24 mouse cellular contexts compared by ENCODE assay signal in the genomic region with DNA sequence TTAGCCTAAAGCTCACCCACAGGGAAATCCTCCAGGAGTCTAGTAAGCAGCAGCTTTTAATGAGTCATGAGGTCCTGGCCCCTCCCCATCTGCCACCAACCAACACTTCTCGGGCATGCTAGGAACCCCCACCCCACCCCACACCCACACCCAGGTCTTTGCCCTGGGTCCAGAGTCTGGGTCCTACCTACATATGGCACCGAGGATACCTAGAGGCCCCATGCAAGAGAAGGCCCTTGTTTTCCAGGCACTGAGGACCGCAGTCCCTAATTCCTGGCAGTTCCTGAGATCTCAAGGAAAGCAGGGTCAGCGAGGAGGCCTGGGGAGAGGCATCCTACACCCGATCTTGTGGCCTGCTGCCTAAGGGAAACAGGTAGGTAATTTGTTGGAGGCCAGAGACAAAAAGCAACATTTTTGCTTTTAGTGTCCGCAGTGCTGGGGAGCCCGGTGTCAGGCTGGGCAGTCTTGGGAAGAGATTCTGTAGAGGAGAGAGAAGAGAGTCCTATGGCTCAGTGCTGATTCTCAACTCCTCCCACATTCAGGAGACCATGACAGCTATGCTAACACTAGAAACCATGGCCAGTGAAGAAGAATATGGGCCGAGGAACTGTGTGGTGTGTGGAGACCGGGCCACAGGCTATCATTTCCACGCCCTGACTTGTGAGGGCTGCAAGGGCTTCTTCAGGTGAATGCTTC. TPM values are rescaled to one million over a fixed set of nuclear protein-coding genes. Genes with fewer than 3 reads are reported as not detected.
DNase-seq lines count a peak whose midpoint lies in the region; ATAC-seq lines count a peak whose summit lies in the region.
"Had no signal": no experiment of that assay in that cellular context is flagged by ENCODE, and none has a peak within 500 bp of the region (broad histone marks: within the 10 kb centered on the region; RNA-seq: fewer than 3 reads in every experiment).

A gene (plus strand): TSS at position 170 of the 696 bp plus-strand sequence.

- H3K4me1 ChIP-seq in forebrain, embryonic 12.5 days: 0 out of 2 replicates have a peak, but pooled peaks cover 2% of the 10 kb centered on the region
- H3K4me1 ChIP-seq in forebrain, embryonic 11.5 days (replicated peaks; ENCODE audit: control insufficient read depth, insufficient read depth, low read length): no peaks in the 10 kb centered on the region
- H3K4me1 ChIP-seq in kidney, embryonic 15.5 days: peaks cover 4% of the 10 kb centered on the region
- H3K4me1 ChIP-seq in intestine, embryonic 15.5 days (replicated peaks): 0 out of 2 replicates have a peak, but pooled peaks cover 2% of the 10 kb centered on the region
- H3K4me1 ChIP-seq in stomach, embryonic 16.5 days (ENCODE audit: control insufficient read depth, insufficient read depth, low read length): no peaks in the 10 kb centered on the region
- H3K4me1 ChIP-seq: embryonic facial prominence, embryonic 12.5 days; forebrain, embryonic 13.5 days; hindbrain, embryonic 12.5 days; limb, embryonic 12.5 days had no signal

- DNase-seq in forebrain, embryonic 11.5 days (ENCODE audit: low spot score): no peak
- peak; percentile 28 to 62 for DNase-seq in kidney, postnatal 4 days
- no peak for DNase-seq in gastrocnemius, postnatal 36 days
- DNase-seq: cerebellum, adult 11-12 months; cerebellum, postnatal 14 days; gastrocnemius, adult 2 months; kidney, adult 9 months; thymus, adult 18-20 months; thymus, postnatal 36 days had no signal

- H3K9me3 ChIP-seq in forebrain, embryonic 12.5 days: no peaks in the 10 kb centered on the region
- H3K9me3 ChIP-seq in forebrain, embryonic 11.5 days (ENCODE audit: control insufficient read depth, low read length): no peaks in the 10 kb centered on the region
- H3K9me3 ChIP-seq in kidney, embryonic 15.5 days (replicated peaks): no peaks in the 10 kb centered on the region
- H3K9me3 ChIP-seq in intestine, embryonic 15.5 days: no peaks in the 10 kb centered on the region
- no peaks in the 10 kb centered on the region for H3K9me3 ChIP-seq in stomach, embryonic 16.5 days (replicated peaks; ENCODE audit: control insufficient read depth, low read length)
- H3K9me3 ChIP-seq: embryonic facial prominence, embryonic 12.5 days; forebrain, embryonic 13.5 days; hindbrain, embryonic 12.5 days; limb, embryonic 12.5 days; liver, embryonic 15.5 days had no signal

- 0 out of 2 replicates have a peak, but pooled peaks cover 3% of the 10 kb centered on the region for H3K27me3 ChIP-seq in forebrain, embryonic 12.5 days
- no peaks in the 10 kb centered on the region for H3K27me3 ChIP-seq in forebrain, embryonic 11.5 days (ENCODE audit: control insufficient read depth, insufficient read depth, low read length)
- H3K27me3 ChIP-seq in kidney, embryonic 15.5 days: no peaks in the 10 kb centered on the region
- no peaks in the 10 kb centered on the region for H3K27me3 ChIP-seq in intestine, embryonic 15.5 days (replicated peaks)
- no peaks in the 10 kb centered on the region for H3K27me3 ChIP-seq in stomach, embryonic 16.5 days (ENCODE audit: control insufficient read depth, insufficient read depth, low read length)
- H3K27me3 ChIP-seq: embryonic facial prominence, embryonic 12.5 days; forebrain, embryonic 13.5 days; hindbrain, embryonic 12.5 days had no signal

- peaks cover 9% of the 10 kb centered on the region; the same call in 1 of the 2 replicates for H3K36me3 ChIP-seq in forebrain, embryonic 12.5 days (replicated peaks)
- H3K36me3 ChIP-seq in forebrain, embryonic 11.5 days (ENCODE audit: control insufficient read depth, insufficient read depth, low read length): no peaks in the 10 kb centered on the region
- H3K36me3 ChIP-seq in kidney, embryonic 15.5 days: peaks cover 12% of the 10 kb centered on the region
- H3K36me3 ChIP-seq in intestine, embryonic 15.5 days: no peaks in the 10 kb centered on the region; the same call in 1 of the 2 replicates
- peaks cover 7% of the 10 kb centered on the region; the same call in 1 of the 2 replicates for H3K36me3 ChIP-seq in stomach, embryonic 16.5 days (ENCODE audit: control insufficient read depth, insufficient read depth, low read length)
- H3K36me3 ChIP-seq: embryonic facial prominence, embryonic 12.5 days had no signal

- H3K9ac ChIP-seq in forebrain, embryonic 12.5 days: no peak within 1 kb of the TSS
- no peak within 1 kb of the TSS for H3K9ac ChIP-seq in forebrain, embryonic 11.5 days (ENCODE audit: low read length)
- no peak within 1 kb of the TSS for H3K9ac ChIP-seq in kidney, embryonic 15.5 days
- H3K9ac ChIP-seq in intestine, embryonic 15.5 days: 0 out of 2 replicates have a peak within 1 kb of the TSS, but pooled peaks have one; percentile 1
- H3K9ac ChIP-seq in stomach, embryonic 16.5 days (ENCODE audit: low read length): no peak within 1 kb of the TSS
- H3K9ac ChIP-seq: embryonic facial prominence, embryonic 12.5 days; forebrain, embryonic 13.5 days; hindbrain, embryonic 12.5 days; limb, embryonic 12.5 days; liver, embryonic 15.5 days had no signal

- ATAC-seq in forebrain, embryonic 12.5 days (ENCODE audit: low FRiP score): no peak
- no peak for ATAC-seq in forebrain, embryonic 11.5 days (replicated peaks; ENCODE audit: low FRiP score)
- no peak; the same call in 1 of the 2 replicates for ATAC-seq in kidney, embryonic 15.5 days (replicated peaks; ENCODE audit: low FRiP score)
- ATAC-seq in intestine, embryonic 15.5 days: peak; percentile 96
- ATAC-seq in stomach, embryonic 16.5 days (ENCODE audit: insufficient read depth, low FRiP score): peak; percentile 61; the same call in 1 of the 2 replicates
- ATAC-seq: CD4-positive, CD25-positive, alpha-beta regulatory T cell, adult 4 months; forebrain, embryonic 13.5 days; lung, postnatal 0 days; midbrain, embryonic 16.5 days had no signal

- H3K4me2 ChIP-seq in forebrain, embryonic 12.5 days: no peak within 1 kb of the TSS
- H3K4me2 ChIP-seq in forebrain, embryonic 11.5 days (ENCODE audit: low read depth, low read length, severe bottlenecking): no peak within 1 kb of the TSS
- H3K4me2 ChIP-seq in kidney, embryonic 15.5 days: no peak within 1 kb of the TSS
- peak within 1 kb of the TSS; percentile 32 for H3K4me2 ChIP-seq in intestine, embryonic 15.5 days (replicated peaks)
- no peak within 1 kb of the TSS for H3K4me2 ChIP-seq in stomach, embryonic 16.5 days (ENCODE audit: low read depth, low read length)
- H3K4me2 ChIP-seq: embryonic facial prominence, embryonic 12.5 days; forebrain, embryonic 13.5 days; hindbrain, embryonic 12.5 days; limb, embryonic 12.5 days; liver, embryonic 15.5 days had no signal

- H3K27ac ChIP-seq in forebrain, embryonic 12.5 days: 0 out of 2 replicates have a peak within 1 kb of the TSS, but pooled peaks have one; percentile 42
- no peak within 1 kb of the TSS for H3K27ac ChIP-seq in forebrain, embryonic 11.5 days (ENCODE audit: low read depth, low read length)
- H3K27ac ChIP-seq in kidney, embryonic 15.5 days: no peak within 1 kb of the TSS
- peak within 1 kb of the TSS; percentile 28 for H3K27ac ChIP-seq in intestine, embryonic 15.5 days
- H3K27ac ChIP-seq in stomach, embryonic 16.5 days (ENCODE audit: low read length): no peak within 1 kb of the TSS
- H3K27ac ChIP-seq: embryonic facial prominence, embryonic 12.5 days; forebrain, embryonic 13.5 days; gastrocnemius, adult 2 months; hindbrain, embryonic 12.5 days; limb, embryonic 12.5 days; macrophage had no signal

- intact Hi-C loops in gastrocnemius, postnatal 36 days (cut with DNase I): no loop called here

- 70% methylated on average over 10 of the region's 10 CpGs for whole genome bisulfite sequencing in forebrain, embryonic 12.5 days
- WGBS in forebrain, embryonic 11.5 days: 71% methylated on average over 10 of the region's 10 CpGs
- WGBS in kidney, embryonic 15.5 days: 67% methylated on average over 10 of the region's 10 CpGs
- 69% methylated on average over 10 of the region's 10 CpGs for WGBS in intestine, embryonic 15.5 days
- 71% methylated on average over 10 of the region's 10 CpGs for WGBS in stomach, embryonic 16.5 days

- no peak within 1 kb of the TSS for H3K4me3 ChIP-seq in forebrain, embryonic 12.5 days (replicated peaks)
- H3K4me3 ChIP-seq in forebrain, embryonic 11.5 days (ENCODE audit: low read depth, low read length): no peak within 1 kb of the TSS
- H3K4me3 ChIP-seq in kidney, embryonic 15.5 days (replicated peaks): no peak within 1 kb of the TSS
- 0 out of 2 replicates have a peak within 1 kb of the TSS, but pooled peaks have one; percentile 0 for H3K4me3 ChIP-seq in intestine, embryonic 15.5 days (replicated peaks)
- H3K4me3 ChIP-seq in stomach, embryonic 16.5 days (replicated peaks; ENCODE audit: low read length): no peak within 1 kb of the TSS
- H3K4me3 ChIP-seq: embryonic facial prominence, embryonic 12.5 days; forebrain, embryonic 13.5 days; gastrocnemius, adult 2 months; hindbrain, embryonic 12.5 days; limb, embryonic 12.5 days; liver, embryonic 15.5 days had no signal

RNA-seq across cellular contexts. Expression of the gene that starts here (rescaled TPM):
- polyA plus RNA-seq in forebrain, embryonic 12.5 days (2016; fragmentation: Nextera tagmentation; extraction: Ambion mirVana): 0.22 and 0.23 TPM in 2 replicates
- 0.17 and 0.23 TPM in 2 replicates for polyA plus RNA-seq in forebrain, embryonic 11.5 days (2014; fragmentation: Nextera tagmentation; extraction: Ambion mirVana)
- 0.26 and 0.81 TPM in 2 replicates for polyA plus RNA-seq in kidney, embryonic 15.5 days (2015; fragmentation: Nextera tagmentation; extraction: Ambion mirVana)
- polyA plus RNA-seq in intestine, embryonic 15.5 days (2015; fragmentation: Nextera tagmentation; extraction: Ambion mirVana): 9.2 and 10.5 TPM in 2 replicates
- 1.7 and 1.8 TPM in 2 replicates for polyA plus RNA-seq in stomach, embryonic 16.5 days (2015; fragmentation: Nextera tagmentation; extraction: Ambion mirVana)
- total RNA-seq in gastrocnemius, postnatal 36 days (2021): not detected
- total RNA-seq: gastrocnemius, adult 2 months; heart, postnatal 25 days; left cerebral cortex, postnatal 14 days had no signal

Comparison
In these comparisons a context has a peak if more than half of its experiments do, and no peak if none do; other contexts are left out.
1. H3K27ac ChIP-seq: peak in forebrain, embryonic 12.5 days (single experiment) and intestine, embryonic 15.5 days (single experiment); none in forebrain, embryonic 11.5 days (single experiment), kidney, embryonic 15.5 days (single experiment) and stomach, embryonic 16.5 days (single experiment).
2. ATAC-seq: peak in intestine, embryonic 15.5 days (single experiment) and stomach, embryonic 16.5 days (single experiment); none in forebrain, embryonic 12.5 days (single experiment), forebrain, embryonic 11.5 days (single experiment) and kidney, embryonic 15.5 days (single experiment).
3. DNase-seq: peak in kidney, postnatal 4 days (2 of 2); none in forebrain, embryonic 11.5 days (single experiment) and gastrocnemius, postnatal 36 days (0 of 2).